Mouse (Mus musculus): Measurements from ENCODE around the gene Olfr429. TPM values are rescaled to one million over a fixed set of nuclear protein-coding genes. Genes with fewer than 3 reads are reported as not detected.

Gene Olfr429
- total RNA-seq, 4 experiments from 2014 or later = not detected

Other genes with a start within 250 kb of the Olfr429 start
- gene Ifi211, start 171.3 kb upstream of the Olfr429 start, total RNA-seq (2022) = 1 to 10 TPM in 2 of 4 experiments, under 1 TPM in 2; 0.53 to 2.2 (median 1.1) TPM
- gene Mndal, start 141.8 kb upstream of the Olfr429 start, total RNA-seq (2022) = 1 to 10 TPM; 1.1 to 1.9 (median 1.7) TPM
- gene Ifi203, start 141.7 kb upstream of the Olfr429 start, total RNA-seq (2022) = 1 to 10 TPM; 1.6 to 3.4 (median 1.9) TPM
- not detected for gene Ifi202b, start 101.6 kb upstream of the Olfr429 start, total RNA-seq (2022)
- gene Ifi205, start 52.5 kb upstream of the Olfr429 start, total RNA-seq (2022) = 10 to 100 TPM in 1 of 4 experiments, 1 to 10 TPM in 3; 3.1 to 12.5 (median 5.8) TPM
- gene Olfr433, start 43.6 kb upstream of the Olfr429 start, total RNA-seq (2022) = not detected
- not detected for gene Olfr432, start 35.1 kb upstream of the Olfr429 start, total RNA-seq (2022)
- gene Olfr430, start 17.7 kb upstream of the Olfr429 start, total RNA-seq (2022) = not detected
- gene Olfr427, start 12.6 kb downstream of the Olfr429 start, total RNA-seq (2022) = not detected
- gene Olfr231, start 36.8 kb downstream of the Olfr429 start, total RNA-seq (2022) = not detected
- gene Olfr424, start 47.2 kb downstream of the Olfr429 start, total RNA-seq (2022) = not detected
- not detected for gene Olfr420, start 71.3 kb downstream of the Olfr429 start, total RNA-seq (2022)
- gene Spta1, start 88.4 kb downstream of the Olfr429 start, total RNA-seq (2022) = under 1 TPM in 1 of 4 experiments, not detected in 3; 0.05 TPM
- gene Olfr419, start 167.7 kb downstream of the Olfr429 start, total RNA-seq (2022) = not detected
- not detected for gene Mptx1, start 246.2 kb downstream of the Olfr429 start, total RNA-seq (2022)

Measured in gastrocnemius, adult 8-10 months (tissue).